Mouse (Mus musculus) MEL (cell line): ENCODE measurements around the gene Arhgap44. TPM values are rescaled to one million over a fixed set of nuclear protein-coding genes. Genes with fewer than 3 reads are reported as not detected.

ENCODE experiments used
- DNase-seq: peaks from one replicate; pipeline ENCODE4 v3.0.0; 2011; ENCODE audit warnings: low read depth, low spot score
- H3K27ac ChIP-seq: 2 replicates; pipeline ENCODE4 v1.5.1; 2012; ENCODE audit warnings: low read depth, mild to moderate bottlenecking, control low read depth, low read length, moderate library complexity; ENCODE audit not compliant: control insufficient read depth
- H3K27me3 ChIP-seq, 2 experiments: fragments of 150-350 bp in 1 of 2; sonication (generic) in 1 of 2; 2 replicates each; pipeline ENCODE4 v1.6.1; 2012; ENCODE audit warnings: low read length in 2 of 2, mild to moderate bottlenecking in 2 of 2, improper control_type of control experiment in 1 of 2, moderate library complexity in 1 of 2; ENCODE audit not compliant: insufficient read depth in 2 of 2, control insufficient read depth in 1 of 2
- H3K36me3 ChIP-seq, 2 experiments: 2 replicates each; pipeline ENCODE4 v1.6.1; 2012 to 2014; ENCODE audit warnings: low read length in 2 of 2, improper control_type of control experiment in 1 of 2, inconsistent platforms in 1 of 2, mild to moderate bottlenecking in 1 of 2; ENCODE audit not compliant: insufficient read depth in 2 of 2, control insufficient read depth in 1 of 2
- H3K4me1 ChIP-seq, 2 experiments: fragments of 150-350 bp in 1 of 2; sonication (generic) in 1 of 2; 2 replicates each; pipeline ENCODE4 v1.6.1; 2012; ENCODE audit warnings: low read length in 2 of 2, improper control_type of control experiment in 1 of 2, mild to moderate bottlenecking in 1 of 2; ENCODE audit not compliant: insufficient read depth in 2 of 2, control insufficient read depth in 1 of 2
- H3K4me3 ChIP-seq, 2 experiments: fragments of 150-350 bp in 1 of 2; sonication (generic) in 1 of 2; 2 replicates each; pipeline ENCODE4 v1.5.1; 2012; ENCODE audit warnings: low read depth in 2 of 2, low read length in 2 of 2, mild to moderate bottlenecking in 2 of 2, moderate library complexity in 2 of 2, control low read depth in 1 of 2, improper control_type of control experiment in 1 of 2; ENCODE audit not compliant: control insufficient read depth in 1 of 2, insufficient read depth in 1 of 2
- H3K79me2 ChIP-seq: 2 replicates; pipeline ENCODE4 v1.6.1; 2012; ENCODE audit warnings: mild to moderate bottlenecking, low read length, moderate library complexity; ENCODE audit not compliant: control insufficient read depth, poor library complexity, insufficient read depth
- H3K9ac ChIP-seq: 2 replicates; pipeline ENCODE4 v1.6.1; 2012; ENCODE audit warnings: low read depth, mild to moderate bottlenecking, control low read depth, low read length, moderate library complexity; ENCODE audit not compliant: control insufficient read depth, poor library complexity, severe bottlenecking
- H3K9me3 ChIP-seq: fragments of 150-350 bp; sonication (generic); replicated peaks from 2 replicates; pipeline ENCODE4 v1.6.1; 2012; ENCODE audit warnings: mild to moderate bottlenecking, low read length, improper control_type of control experiment, moderate library complexity; ENCODE audit not compliant: insufficient read depth
- BHLHE40 ChIP-seq: IDR thresholded peaks from 2 replicates; pipeline ENCODE4 v1.6.1; 2012; ENCODE audit warnings: low read depth, mild to moderate bottlenecking, inconsistent platforms, low read length, improper control_type of control experiment, borderline replicate concordance
- CHD2 ChIP-seq: IDR thresholded peaks from 2 replicates; pipeline ENCODE4 v1.6.1; 2011; ENCODE audit warnings: low read length, improper control_type of control experiment
- E2F4 ChIP-seq: IDR thresholded peaks from 2 replicates; pipeline ENCODE4 v1.6.1; 2011; ENCODE audit warnings: low read depth, low read length, improper control_type of control experiment, borderline replicate concordance
- ELF1 ChIP-seq: IDR thresholded peaks from 2 replicates; pipeline ENCODE4 v1.6.1; 2014; ENCODE audit warnings: low read depth, mild to moderate bottlenecking, inconsistent platforms, low read length, improper control_type of control experiment, moderate library complexity
- GABPA ChIP-seq: IDR thresholded peaks from 2 replicates; pipeline ENCODE4 v1.6.1; 2012; ENCODE audit warnings: low read depth, mild to moderate bottlenecking, inconsistent platforms, low read length, improper control_type of control experiment, moderate library complexity
- GATA1 ChIP-seq: IDR thresholded peaks from 2 replicates; pipeline ENCODE4 v1.6.1; 2011; ENCODE audit warnings: low read depth, low read length, improper control_type of control experiment
- KAT2A ChIP-seq: conservative IDR thresholded peaks from 2 replicates; pipeline ENCODE4 v1.6.1; 2012; ENCODE audit warnings: low read depth, low read length, improper control_type of control experiment, inconsistent platforms
- MAX ChIP-seq: IDR thresholded peaks from 2 replicates; pipeline ENCODE4 v1.6.1; 2011; ENCODE audit warnings: low read length, improper control_type of control experiment
- MEF2A ChIP-seq: IDR thresholded peaks from 2 replicates; pipeline ENCODE4 v1.6.1; 2014; ENCODE audit warnings: low read depth, mild to moderate bottlenecking, inconsistent platforms, low read length, improper control_type of control experiment; ENCODE audit not compliant: poor library complexity, insufficient replicate concordance, severe bottlenecking; ENCODE audit errors: extremely low read depth
- MYB ChIP-seq: IDR thresholded peaks from 2 replicates; pipeline ENCODE4 v1.6.1; 2011; ENCODE audit warnings: mild to moderate bottlenecking, low read depth, low read length, improper control_type of control experiment
- MYC ChIP-seq: IDR thresholded peaks from 2 replicates; pipeline ENCODE4 v1.6.1; 2011; ENCODE audit warnings: low read depth, mild to moderate bottlenecking, low read length, improper control_type of control experiment, moderate library complexity
- NELFE ChIP-seq: IDR thresholded peaks from 2 replicates; pipeline ENCODE4 v1.6.1; 2011; ENCODE audit warnings: low read depth, low read length, improper control_type of control experiment
- NRF1 ChIP-seq: IDR thresholded peaks from 2 replicates; pipeline ENCODE4 v1.6.1; 2014; ENCODE audit warnings: low read depth, mild to moderate bottlenecking, inconsistent platforms, low read length, improper control_type of control experiment, moderate library complexity; ENCODE audit not compliant: poor library complexity, insufficient read depth, severe bottlenecking
- POLR2A ChIP-seq, 2 experiments: IDR thresholded peaks; 2 replicates each; pipeline ENCODE4 v1.6.1; 2011 to 2012; ENCODE audit warnings: low read length in 2 of 2, mild to moderate bottlenecking in 2 of 2, control low read depth in 1 of 2, improper control_type of control experiment in 1 of 2, low read depth in 1 of 2, moderate library complexity in 1 of 2; ENCODE audit not compliant: control insufficient read depth in 1 of 2, insufficient read depth in 1 of 2, poor library complexity in 1 of 2
- POLR2AphosphoS5 ChIP-seq: IDR thresholded peaks from 2 replicates; pipeline ENCODE4 v1.6.1; 2012; ENCODE audit warnings: low read depth, borderline replicate concordance, mild to moderate bottlenecking, inconsistent platforms, low read length, moderate library complexity, mixed read lengths
- RCOR1 ChIP-seq: IDR thresholded peaks from 2 replicates; pipeline ENCODE4 v1.6.1; 2012; ENCODE audit warnings: low read depth, mild to moderate bottlenecking, inconsistent platforms, low read length, improper control_type of control experiment
- SIN3A ChIP-seq: IDR thresholded peaks from 2 replicates; pipeline ENCODE4 v1.6.1; 2012; ENCODE audit warnings: low read length, improper control_type of control experiment, inconsistent platforms
- SMC3 ChIP-seq: IDR thresholded peaks from 2 replicates; pipeline ENCODE4 v1.6.1; 2011; ENCODE audit warnings: low read depth, low read length, improper control_type of control experiment
- TAL1 ChIP-seq: IDR thresholded peaks from 2 replicates; pipeline ENCODE4 v1.6.1; 2012; ENCODE audit warnings: mild to moderate bottlenecking, inconsistent platforms, low read length, moderate library complexity, mixed read lengths
- UBTF ChIP-seq: IDR thresholded peaks from 2 replicates; pipeline ENCODE4 v1.6.1; 2012; ENCODE audit warnings: low read depth, mild to moderate bottlenecking, inconsistent platforms, low read length, improper control_type of control experiment, moderate library complexity, borderline replicate concordance; ENCODE audit not compliant: insufficient read depth
- USF2 ChIP-seq, 2 experiments: IDR thresholded peaks; 2 replicates each; pipeline ENCODE4 v1.6.1; 2011 to 2012; ENCODE audit warnings: improper control_type of control experiment in 2 of 2, low read length in 2 of 2, borderline replicate concordance in 1 of 2, inconsistent platforms in 1 of 2, low read depth in 1 of 2, mild to moderate bottlenecking in 1 of 2; ENCODE audit not compliant: insufficient read depth in 1 of 2
- ZC3H11A ChIP-seq: IDR thresholded peaks from 2 replicates; pipeline ENCODE4 v1.6.1; 2012; ENCODE audit warnings: low read depth, mild to moderate bottlenecking, inconsistent platforms, low read length, improper control_type of control experiment
- ZMIZ1 ChIP-seq: IDR thresholded peaks from 2 replicates; pipeline ENCODE4 v1.6.1; 2012; ENCODE audit warnings: low read depth, mild to moderate bottlenecking, inconsistent platforms, low read length, improper control_type of control experiment, moderate library complexity
- polyA plus RNA-seq, 2 experiments: library from polyadenylated mRNA; stranded (reverse) in 1 of 2; unstranded in 1 of 2; fragments of >175 nt in 1 of 2; fragments of >200 nt in 1 of 2; gene quantifications; 2 replicates each; pipeline versions ENCODE4 v1.2.1 to v1.2.4; 2012; ENCODE audit warnings: low replicate concordance in 2 of 2, low read depth in 1 of 2; ENCODE audit not compliant: insufficient read length in 2 of 2, insufficient read depth in 1 of 2, missing spikeins in 1 of 2
- total RNA-seq: library from RNA; depleted of rRNA; stranded (reverse); fragments of 300-350 nt; gene quantifications from 2 replicates; pipeline ENCODE4 v1.2.3, GENCODE M21; 2012

Gene Arhgap44
- total and polyA plus RNA-seq, 3 experiments, result 0.08 TPM; not detected in 2

DNA sequence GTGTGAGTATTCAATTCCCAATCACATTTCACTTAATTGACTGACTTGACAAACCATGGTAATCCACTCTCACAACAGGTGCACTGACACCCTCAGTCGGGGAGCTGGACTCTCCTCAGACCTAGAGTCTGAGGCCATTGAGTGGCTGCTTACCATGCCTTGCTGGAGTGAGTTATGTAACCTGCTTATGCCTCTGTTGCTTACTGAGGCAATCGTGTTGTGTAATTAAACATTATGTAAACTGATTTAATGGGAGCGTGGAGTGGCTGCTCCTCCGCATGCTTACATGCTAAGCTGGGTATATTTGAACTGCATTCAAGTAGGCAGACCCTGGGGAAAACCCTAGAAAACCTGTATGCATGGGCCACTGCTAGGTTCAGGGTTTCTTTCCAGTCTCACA lies 142.0 kb downstream of the Arhgap44 start:
- H3K36me3 ChIP-seq, result no peaks in the 10 kb centered on the region
- H3K4me3 ChIP-seq, result no peak overlapping the region
- H3K27me3 ChIP-seq, result 0 out of 4 replicates have a peak, but pooled peaks cover 0 to 1% of the 10 kb centered on the region in 2 experiments
- no peaks in the 10 kb centered on the region for H3K79me2 ChIP-seq
- DNase-seq, result no peak
- H3K9me3 ChIP-seq, result no peaks in the 10 kb centered on the region
- no peak overlapping the region for H3K27ac ChIP-seq
- TF ChIP-seq NRF1, result no peak
- no peak for TF ChIP-seq USF2 (IDR thresholded peaks at IDR 0.05; ENCODE audit: borderline replicate concordance in 1 of 2, insufficient read depth in 1 of 2, low read depth in 1 of 2, low read length in 2 of 2)
- no peak for TF ChIP-seq E2F4
- TF ChIP-seq MAX, result no peak
- no peak for TF ChIP-seq GATA1
- no peak for TF ChIP-seq TAL1
- no peak for TF ChIP-seq POLR2AphosphoS5
- TF ChIP-seq RCOR1, result no peak
- TF ChIP-seq ZC3H11A, result no peak
- no peak for TF ChIP-seq GABPA
- TF ChIP-seq UBTF, result no peak
- no peak for TF ChIP-seq ELF1
- no peak for TF ChIP-seq KAT2A
- no peak for TF ChIP-seq MYC
- TF ChIP-seq, all 39 proteins: peak for 0
- no peak overlapping the region for H3K9ac ChIP-seq
- H3K4me1 ChIP-seq, result no peaks in the 10 kb centered on the region

DNA sequence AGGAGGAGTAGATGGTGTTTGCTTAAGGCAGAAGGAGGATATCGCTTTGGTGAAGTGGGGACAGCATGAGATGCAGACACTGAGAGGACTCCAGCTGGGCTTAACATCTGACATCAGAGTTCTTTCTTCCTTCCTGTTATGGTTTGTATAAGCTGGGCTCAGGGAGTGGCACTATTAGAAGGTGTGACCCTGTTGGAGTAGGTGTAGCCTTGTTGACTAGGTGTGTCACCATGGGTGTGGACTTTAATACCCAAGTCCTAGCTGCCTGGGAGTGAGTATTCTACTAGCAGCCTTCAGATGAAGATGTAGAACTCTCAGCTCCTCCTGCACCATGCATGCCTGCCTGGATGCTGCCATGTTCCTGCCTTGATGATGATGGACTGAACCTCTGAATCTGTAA lies 146.0 kb downstream of the Arhgap44 start:
- H3K4me3 ChIP-seq, result no peak overlapping the region
- H3K4me1 ChIP-seq, result no peaks in the 10 kb centered on the region
- 0 out of 4 replicates have a peak, but pooled peaks cover 0 to 1% of the 10 kb centered on the region in 2 experiments for H3K27me3 ChIP-seq
- TF ChIP-seq E2F4, result no peak
- TF ChIP-seq MYC, result no peak
- no peak for TF ChIP-seq SMC3
- no peak for TF ChIP-seq POLR2A (IDR thresholded peaks at IDR 0.05; ENCODE audit: control insufficient read depth in 1 of 2, insufficient read depth in 1 of 2, low read depth in 1 of 2, low read length in 2 of 2, poor library complexity in 1 of 2)
- no peak for TF ChIP-seq GABPA
- no peak for TF ChIP-seq POLR2AphosphoS5
- TF ChIP-seq CHD2, result no peak
- no peak for TF ChIP-seq ZC3H11A
- TF ChIP-seq ZMIZ1, result no peak
- TF ChIP-seq MEF2A, result no peak
- TF ChIP-seq BHLHE40, result no peak
- no peak for TF ChIP-seq SIN3A
- TF ChIP-seq NELFE, result no peak
- TF ChIP-seq MYB, result no peak
- H3K36me3 ChIP-seq, result no peaks in the 10 kb centered on the region
- H3K9ac ChIP-seq, result no peak overlapping the region
- no peaks in the 10 kb centered on the region for H3K9me3 ChIP-seq
- H3K27ac ChIP-seq, result no peak overlapping the region
- DNase-seq, result no peak
- H3K79me2 ChIP-seq, result no peaks in the 10 kb centered on the region
